Mouse (Mus musculus) spleen, adult 2 months (tissue): ENCODE data around the gene Med13.

Experiments used
- CTCF ChIP-seq: fragments of 200-500 bp; IDR thresholded peaks from 2 replicates; pipeline ENCODE4 v1.5.1; 2011; ENCODE audit warnings: mild to moderate bottlenecking, inconsistent platforms; ENCODE audit not compliant: insufficient read depth, insufficient read length, insufficient replicate concordance; ENCODE audit errors: extremely low read depth
- POLR2A ChIP-seq: fragments of 200-500 bp; IDR thresholded peaks from 2 replicates; pipeline ENCODE4 v1.6.1; 2011; ENCODE audit warnings: low read depth, low read length, inconsistent platforms

GRCm38 (mm10) chr11:86353586-86353985 lies 3.8 kb downstream of the Med13 start:
- TF ChIP-seq CTCF (no peak), POLR2A (no peak)
